Mouse (Mus musculus): Measurements from ENCODE around the gene Bclaf3. TPM values are rescaled to one million over a fixed set of nuclear protein-coding genes. Genes with fewer than 3 reads are reported as not detected.

The Bclaf3 gene
- polyA plus RNA-seq, 1 experiment from 2014 or later, result 33.9 TPM

- no peak for ATAC-seq (replicated peaks; ENCODE audit: low FRiP score)
- 77% methylated on average over 1 of the region's 1 CpGs for WGBS
These were observed 71.0 kb downstream of the Bclaf3 start for GRCm38 (mm10) chrX:159597502-159597901.

GRCm38 (mm10) chrX:159604832-159605231, 78.3 kb downstream of the Bclaf3 start:
- Histone ChIP-seq H3K27ac (ENCODE audit: low read depth, low read length) (no peak overlapping the region), H3K4me3 (ENCODE audit: low read depth, low read length) (no peak overlapping the region), H3K9ac (ENCODE audit: low read length) (no peak overlapping the region), H3K36me3 (ENCODE audit: control insufficient read depth, insufficient read depth, low read length) (no peaks in the 10 kb centered on the region), H3K4me1 (replicated peaks; ENCODE audit: control insufficient read depth, insufficient read depth, low read length) (no peaks in the 10 kb centered on the region), H3K27me3 (ENCODE audit: control insufficient read depth, insufficient read depth, low read length) (no peaks in the 10 kb centered on the region), H3K4me2 (ENCODE audit: low read depth, low read length, severe bottlenecking) (no peak overlapping the region), H3K9me3 (ENCODE audit: control insufficient read depth, low read length) (no peaks in the 10 kb centered on the region)
- DNase-seq (ENCODE audit: low spot score) (no peak), ATAC-seq (replicated peaks; ENCODE audit: low FRiP score) (no peak)
- WGBS, result 66% methylated on average over 2 of the region's 2 CpGs

More at GRCm38 (mm10) chrX:159597502-159597901, 71.0 kb downstream of the Bclaf3 start:
- no peak for DNase-seq (ENCODE audit: low spot score)
- H3K4me1 ChIP-seq (replicated peaks; ENCODE audit: control insufficient read depth, insufficient read depth, low read length), result no peaks in the 10 kb centered on the region
- no peaks in the 10 kb centered on the region for H3K36me3 ChIP-seq (ENCODE audit: control insufficient read depth, insufficient read depth, low read length)
- no peaks in the 10 kb centered on the region for H3K9me3 ChIP-seq (ENCODE audit: control insufficient read depth, low read length)
- H3K4me3 ChIP-seq (ENCODE audit: low read depth, low read length), result no peak overlapping the region
- no peak overlapping the region for H3K4me2 ChIP-seq (ENCODE audit: low read depth, low read length, severe bottlenecking)
- no peak overlapping the region for H3K9ac ChIP-seq (ENCODE audit: low read length)
- H3K27ac ChIP-seq (ENCODE audit: low read depth, low read length), result no peak overlapping the region
- no peaks in the 10 kb centered on the region for H3K27me3 ChIP-seq (ENCODE audit: control insufficient read depth, insufficient read depth, low read length)

GRCm38 (mm10) chrX:159606936-159607335, 80.4 kb downstream of the Bclaf3 start:
- no peaks in the 10 kb centered on the region for H3K4me1 ChIP-seq (replicated peaks; ENCODE audit: control insufficient read depth, insufficient read depth, low read length)
- no peaks in the 10 kb centered on the region for H3K36me3 ChIP-seq (ENCODE audit: control insufficient read depth, insufficient read depth, low read length)
- no peak for ATAC-seq (replicated peaks; ENCODE audit: low FRiP score)
- H3K4me3 ChIP-seq (ENCODE audit: low read depth, low read length), result no peak overlapping the region
- 51% methylated on average over 6 of the region's 6 CpGs for WGBS
- H3K9me3 ChIP-seq (ENCODE audit: control insufficient read depth, low read length), result no peaks in the 10 kb centered on the region
- no peak overlapping the region for H3K27ac ChIP-seq (ENCODE audit: low read depth, low read length)
- DNase-seq (ENCODE audit: low spot score), result no peak
- no peaks in the 10 kb centered on the region for H3K27me3 ChIP-seq (ENCODE audit: control insufficient read depth, insufficient read depth, low read length)
- no peak overlapping the region for H3K9ac ChIP-seq (ENCODE audit: low read length)
- H3K4me2 ChIP-seq (ENCODE audit: low read depth, low read length, severe bottlenecking), result no peak overlapping the region

- H3K4me1 ChIP-seq (replicated peaks; ENCODE audit: control insufficient read depth, insufficient read depth, low read length), result no peaks in the 10 kb centered on the region
- H3K27me3 ChIP-seq (ENCODE audit: control insufficient read depth, insufficient read depth, low read length), result peaks cover 6% of the 10 kb centered on the region; the same call in 1 of the 2 replicates
- H3K27ac ChIP-seq (ENCODE audit: low read depth, low read length), result no peak overlapping the region
- H3K36me3 ChIP-seq (ENCODE audit: control insufficient read depth, insufficient read depth, low read length), result no peaks in the 10 kb centered on the region
- peak overlapping the region; percentile 68 for H3K4me2 ChIP-seq (ENCODE audit: low read depth, low read length, severe bottlenecking)
- 22% methylated on average over 12 of the region's 12 CpGs for WGBS
- H3K9me3 ChIP-seq (ENCODE audit: control insufficient read depth, low read length), result no peaks in the 10 kb centered on the region
- ATAC-seq (replicated peaks; ENCODE audit: low FRiP score) (peak; percentile 60), DNase-seq (ENCODE audit: low spot score) (peak; percentile 48)
- peak overlapping the region; percentile 60; the same call in 1 of the 2 replicates for H3K9ac ChIP-seq (ENCODE audit: low read length)
- peak overlapping the region; percentile 50 for H3K4me3 ChIP-seq (ENCODE audit: low read depth, low read length)
These were observed 99.9 kb downstream of the Bclaf3 start for GRCm38 (mm10) chrX:159626208-159626906.

GRCm38 (mm10) chrX:159626907-159627587, 100.6 kb downstream of the Bclaf3 start, which contains the start of gene Sh3kbp1:
Gene Sh3kbp1 (plus strand): TSS chrX:159627272.
- WGBS, result 16% methylated on average over 25 of the region's 60 CpGs
- ATAC-seq (replicated peaks; ENCODE audit: low FRiP score), result peak; percentile 91
- H3K27me3 ChIP-seq (ENCODE audit: control insufficient read depth, insufficient read depth, low read length), result peaks cover 6% of the 10 kb centered on the region; the same call in 1 of the 2 replicates

GRCm38 (mm10) chrX:159627588-159628566, 101.4 kb downstream of the Bclaf3 start:
- peak overlapping the region; percentile 50 for H3K4me3 ChIP-seq (ENCODE audit: low read depth, low read length)
- peak overlapping the region; percentile 68 for H3K4me2 ChIP-seq (ENCODE audit: low read depth, low read length, severe bottlenecking)
- peak overlapping the region; percentile 60 for H3K9ac ChIP-seq (ENCODE audit: low read length)
- no peaks in the 10 kb centered on the region for H3K4me1 ChIP-seq (replicated peaks; ENCODE audit: control insufficient read depth, insufficient read depth, low read length)
- peaks cover 6% of the 10 kb centered on the region; the same call in 1 of the 2 replicates for H3K27me3 ChIP-seq (ENCODE audit: control insufficient read depth, insufficient read depth, low read length)
- WGBS, result 16% methylated on average over 41 of the region's 56 CpGs
- DNase-seq (ENCODE audit: low spot score) (peak; percentile 73), ATAC-seq (replicated peaks; ENCODE audit: low FRiP score) (peak; percentile 69)
- no peaks in the 10 kb centered on the region for H3K36me3 ChIP-seq (ENCODE audit: control insufficient read depth, insufficient read depth, low read length)
- no peaks in the 10 kb centered on the region for H3K9me3 ChIP-seq (ENCODE audit: control insufficient read depth, low read length)
- H3K27ac ChIP-seq (ENCODE audit: low read depth, low read length), result no peak overlapping the region

More at GRCm38 (mm10) chrX:159626907-159627587, 100.6 kb downstream of the Bclaf3 start, which contains the start of gene Sh3kbp1:
- DNase-seq (ENCODE audit: low spot score), result peak; percentile 85
- Histone ChIP-seq H3K27ac (ENCODE audit: low read depth, low read length) (no peak within 1 kb of the TSS), H3K9ac (ENCODE audit: low read length) (peak within 1 kb of the TSS; percentile 60), H3K4me1 (replicated peaks; ENCODE audit: control insufficient read depth, insufficient read depth, low read length) (no peaks in the 10 kb centered on the region), H3K9me3 (ENCODE audit: control insufficient read depth, low read length) (no peaks in the 10 kb centered on the region), H3K4me2 (ENCODE audit: low read depth, low read length, severe bottlenecking) (peak within 1 kb of the TSS; percentile 68), H3K36me3 (ENCODE audit: control insufficient read depth, insufficient read depth, low read length) (no peaks in the 10 kb centered on the region), H3K4me3 (ENCODE audit: low read depth, low read length) (peak within 1 kb of the TSS; percentile 50)

- Histone ChIP-seq H3K9me3 (ENCODE audit: control insufficient read depth, low read length) (no peaks in the 10 kb centered on the region), H3K36me3 (ENCODE audit: control insufficient read depth, insufficient read depth, low read length) (no peaks in the 10 kb centered on the region), H3K27ac (ENCODE audit: low read depth, low read length) (no peak overlapping the region), H3K4me2 (ENCODE audit: low read depth, low read length, severe bottlenecking) (peak overlapping the region; percentile 68), H3K4me1 (replicated peaks; ENCODE audit: control insufficient read depth, insufficient read depth, low read length) (no peaks in the 10 kb centered on the region), H3K4me3 (ENCODE audit: low read depth, low read length) (no peak overlapping the region), H3K9ac (ENCODE audit: low read length) (no peak overlapping the region), H3K27me3 (ENCODE audit: control insufficient read depth, insufficient read depth, low read length) (peaks cover 6% of the 10 kb centered on the region; the same call in 1 of the 2 replicates)
- 53% methylated on average over 4 of the region's 4 CpGs for WGBS
- no peak for DNase-seq (ENCODE audit: low spot score)
- ATAC-seq (replicated peaks; ENCODE audit: low FRiP score), result no peak
These were observed 102.1 kb downstream of the Bclaf3 start for GRCm38 (mm10) chrX:159628629-159629028.

GRCm38 (mm10) chrX:159629203-159629602, 102.7 kb downstream of the Bclaf3 start:
- Histone ChIP-seq H3K4me2 (ENCODE audit: low read depth, low read length, severe bottlenecking) (no peak overlapping the region), H3K4me3 (ENCODE audit: low read depth, low read length) (no peak overlapping the region), H3K9ac (ENCODE audit: low read length) (no peak overlapping the region), H3K27ac (ENCODE audit: low read depth, low read length) (no peak overlapping the region), H3K36me3 (ENCODE audit: control insufficient read depth, insufficient read depth, low read length) (no peaks in the 10 kb centered on the region), H3K9me3 (ENCODE audit: control insufficient read depth, low read length) (no peaks in the 10 kb centered on the region), H3K27me3 (ENCODE audit: control insufficient read depth, insufficient read depth, low read length) (peaks cover 6% of the 10 kb centered on the region; the same call in 1 of the 2 replicates), H3K4me1 (replicated peaks; ENCODE audit: control insufficient read depth, insufficient read depth, low read length) (no peaks in the 10 kb centered on the region)
- WGBS, result 37% methylated on average over 2 of the region's 2 CpGs
- ATAC-seq (replicated peaks; ENCODE audit: low FRiP score), result no peak
- DNase-seq (ENCODE audit: low spot score), result no peak

Measured in forebrain, embryonic 11.5 days (tissue).